Mouse (Mus musculus) kidney, postnatal 0 days (tissue): ENCODE data around the gene Ceacam16. TPM values are rescaled to one million over a fixed set of nuclear protein-coding genes. Genes with fewer than 3 reads are reported as not detected.

Experiments
- ATAC-seq: fragments of 200-750 bp; cut with Nextera tagmentation; replicated peaks from 2 replicates; pipeline ENCODE4 v1.8.0; 2017; ENCODE audit warnings: low read depth, moderate number of reproducible peaks, moderate TSS enrichment, moderate library complexity; ENCODE audit not compliant: low FRiP score
- DNase-seq: peaks from one replicate; pipeline ENCODE4 v3.0.0-alpha.2; 2016; ENCODE audit warnings: low spot score
- H3K27ac ChIP-seq: fragments of 300-500 bp; sonication (generic); 2 replicates; pipeline ENCODE4 v1.5.1; 2014; ENCODE audit warnings: mild to moderate bottlenecking
- H3K27me3 ChIP-seq: fragments of 300-500 bp; sonication (generic); 2 replicates; pipeline ENCODE4 v1.6.1; 2014; ENCODE audit warnings: low read length, mixed read lengths; ENCODE audit not compliant: insufficient read depth
- H3K36me3 ChIP-seq: fragments of 300-500 bp; sonication (generic); 2 replicates; pipeline ENCODE4 v1.6.1; 2014; ENCODE audit warnings: low read length, mixed read lengths; ENCODE audit not compliant: insufficient read depth
- H3K4me1 ChIP-seq: fragments of 300-500 bp; sonication (generic); replicated peaks from 2 replicates; pipeline ENCODE4 v1.6.1; 2014; ENCODE audit warnings: antibody characterized with exemption, low read length, mixed read lengths; ENCODE audit not compliant: insufficient read depth
- H3K4me2 ChIP-seq: fragments of 300-500 bp; sonication (generic); 2 replicates; pipeline ENCODE4 v1.6.1; 2014; ENCODE audit warnings: mild to moderate bottlenecking, low read length, moderate library complexity, mixed read lengths
- H3K4me3 ChIP-seq: fragments of 300-500 bp; sonication (generic); replicated peaks from 2 replicates; pipeline ENCODE4 v1.5.1; 2014; ENCODE audit warnings: low read depth, low read length
- H3K9ac ChIP-seq: fragments of 300-500 bp; sonication (generic); 2 replicates; pipeline ENCODE4 v1.6.1; 2014; ENCODE audit warnings: low read depth, low read length
- H3K9me3 ChIP-seq: fragments of 300-500 bp; sonication (generic); replicated peaks from 2 replicates; pipeline ENCODE4 v1.6.1; 2016; ENCODE audit warnings: low read length, inconsistent platforms, mixed read lengths
- CTCF ChIP-seq: IDR thresholded peaks from 2 replicates; pipeline ENCODE4 v1.5.1; 2016; ENCODE audit warnings: antibody characterized with exemption, low read depth, mild to moderate bottlenecking, moderate library complexity
- WGBS: fragments of 180-500 bp; shearing (Covaris S2); extraction: QIAGEN DNeasy Blood & Tissue Kit; methylation state at CpG from one replicate; pipeline ENCODE4 v1.1.7; 2014; 5-methylcytosine and 5-hydroxymethylcytosine counted together
- polyA plus RNA-seq: library from polyadenylated mRNA; unstranded; fragments of >200 nt; fragmentation: Nextera tagmentation; extraction: Ambion mirVana; gene quantifications from 2 replicates; pipeline ENCODE4 v1.2.1, GENCODE M21; 2015

Ceacam16 gene
- polyA plus RNA-seq, 1 experiment from 2014 or later = not detected

GRCm38 (mm10) chr7:19875948-19876682, 15.0 kb upstream of the Ceacam16 start:
- ATAC-seq = peak; percentile 33; the same call in 1 of the 2 replicates
- Histone ChIP-seq H3K9me3 (no peaks in the 10 kb centered on the region), H3K4me3 (no peak overlapping the region), H3K27ac (no peak overlapping the region), H3K4me1 (no peaks in the 10 kb centered on the region), H3K9ac (no peak overlapping the region), H3K27me3 (no peaks in the 10 kb centered on the region), H3K36me3 (no peaks in the 10 kb centered on the region), H3K4me2 (no peak overlapping the region)
- WGBS = 42% methylated on average over 13 of the region's 13 CpGs
- DNase-seq = peak; percentile 53
- peak; percentile 75 for TF ChIP-seq CTCF

- peak; percentile 43 for DNase-seq
- no peaks in the 10 kb centered on the region for H3K4me1 ChIP-seq
- peak; percentile 66 for TF ChIP-seq CTCF
- no peaks in the 10 kb centered on the region for H3K9me3 ChIP-seq
- H3K9ac ChIP-seq = no peak overlapping the region
- 42% methylated on average over 5 of the region's 5 CpGs for WGBS
- H3K4me2 ChIP-seq = no peak overlapping the region
- H3K27ac ChIP-seq = no peak overlapping the region
- H3K36me3 ChIP-seq = no peaks in the 10 kb centered on the region
- no peak overlapping the region for H3K4me3 ChIP-seq
- H3K27me3 ChIP-seq = no peaks in the 10 kb centered on the region
- ATAC-seq = no peak
These were observed 11.0 kb upstream of the Ceacam16 start for GRCm38 (mm10) chr7:19871943-19872601.

- no peak overlapping the region for H3K27ac ChIP-seq
- H3K4me3 ChIP-seq = no peak overlapping the region
- no peaks in the 10 kb centered on the region for H3K9me3 ChIP-seq
- ATAC-seq (no peak), DNase-seq (no peak)
- no peak overlapping the region for H3K9ac ChIP-seq
- TF ChIP-seq CTCF = no peak
- 60% methylated on average over 10 of the region's 10 CpGs for WGBS
- no peaks in the 10 kb centered on the region for H3K27me3 ChIP-seq
- no peak overlapping the region for H3K4me2 ChIP-seq
- no peaks in the 10 kb centered on the region for H3K4me1 ChIP-seq
- H3K36me3 ChIP-seq = no peaks in the 10 kb centered on the region
These were observed 10.1 kb upstream of the Ceacam16 start for GRCm38 (mm10) chr7:19871137-19871621.

GRCm38 (mm10) chr7:19867751-19868399, 6.8 kb upstream of the Ceacam16 start:
- Histone ChIP-seq H3K27me3 (no peaks in the 10 kb centered on the region), H3K9ac (no peak overlapping the region), H3K27ac (no peak overlapping the region), H3K9me3 (no peaks in the 10 kb centered on the region), H3K4me1 (no peaks in the 10 kb centered on the region), H3K4me2 (no peak overlapping the region), H3K36me3 (no peaks in the 10 kb centered on the region), H3K4me3 (no peak overlapping the region)
- TF ChIP-seq CTCF = no peak
- no peak for ATAC-seq
- 82% methylated on average over 16 of the region's 16 CpGs for WGBS
- no peak for DNase-seq

GRCm38 (mm10) chr7:19866490-19866889, 5.4 kb upstream of the Ceacam16 start:
- WGBS = 63% methylated on average over 6 of the region's 6 CpGs
- no peak for DNase-seq
- no peak overlapping the region for H3K27ac ChIP-seq

GRCm38 (mm10) chr7:19865246-19866036, 4.3 kb upstream of the Ceacam16 start:
- Histone ChIP-seq H3K27me3 (no peaks in the 10 kb centered on the region), H3K36me3 (no peaks in the 10 kb centered on the region), H3K9ac (no peak overlapping the region), H3K4me2 (no peak overlapping the region), H3K27ac (no peak overlapping the region), H3K9me3 (no peaks in the 10 kb centered on the region), H3K4me1 (no peaks in the 10 kb centered on the region), H3K4me3 (no peak overlapping the region)
- no peak for TF ChIP-seq CTCF
- 81% methylated on average over 8 of the region's 8 CpGs for WGBS
- DNase-seq (no peak), ATAC-seq (no peak)

More at GRCm38 (mm10) chr7:19866490-19866889, 5.4 kb upstream of the Ceacam16 start:
- Histone ChIP-seq H3K27me3 (no peaks in the 10 kb centered on the region), H3K4me3 (no peak overlapping the region), H3K9me3 (no peaks in the 10 kb centered on the region), H3K4me1 (no peaks in the 10 kb centered on the region), H3K36me3 (no peaks in the 10 kb centered on the region), H3K9ac (no peak overlapping the region), H3K4me2 (no peak overlapping the region)
- ATAC-seq = no peak
- no peak for TF ChIP-seq CTCF
